Mouse (Mus musculus): Measurements from ENCODE around the gene Nfia. TPM values are rescaled to one million over a fixed set of nuclear protein-coding genes. Genes with fewer than 3 reads are reported as not detected.

Gene Nfia
- polyA plus RNA-seq, 1 experiment: not detected

- Histone ChIP-seq H3K4me3 (ENCODE audit: insufficient read depth, low read depth, low read length) (no peak overlapping the region), H3K4me1 (ENCODE audit: control insufficient read depth, insufficient read depth, low read length) (no peaks in the 10 kb centered on the region), H3K27ac (ENCODE audit: insufficient read depth, low read depth, low read length) (no peak overlapping the region)
- WGBS: 94% methylated on average over 7 of the region's 7 CpGs
- no peak for TF ChIP-seq CTCF (IDR thresholded peaks at IDR 0.05; ENCODE audit: insufficient read depth, low read depth, low read length)
These were observed 304.1 kb downstream of the Nfia start for GRCm38 (mm10) chr4:98076624-98077023.

GRCm38 (mm10) chr4:98080586-98080985, 308.1 kb downstream of the Nfia start:
- no peaks in the 10 kb centered on the region for H3K4me1 ChIP-seq (ENCODE audit: control insufficient read depth, insufficient read depth, low read length)
- H3K4me3 ChIP-seq (ENCODE audit: insufficient read depth, low read depth, low read length): no peak overlapping the region
- TF ChIP-seq POLR2A (IDR thresholded peaks at IDR 0.05; ENCODE audit: insufficient read depth, low read depth, low read length): no peak
- no peak for TF ChIP-seq CTCF (IDR thresholded peaks at IDR 0.05; ENCODE audit: insufficient read depth, low read depth, low read length)
- WGBS: 95% methylated on average over 1 of the region's 1 CpGs
- no peak overlapping the region for H3K27ac ChIP-seq (ENCODE audit: insufficient read depth, low read depth, low read length)

GRCm38 (mm10) chr4:98081962-98082361, 309.4 kb downstream of the Nfia start:
- H3K27ac ChIP-seq (ENCODE audit: insufficient read depth, low read depth, low read length): no peak overlapping the region
- TF ChIP-seq CTCF (IDR thresholded peaks at IDR 0.05; ENCODE audit: insufficient read depth, low read depth, low read length) (no peak), POLR2A (IDR thresholded peaks at IDR 0.05; ENCODE audit: insufficient read depth, low read depth, low read length) (no peak)
- WGBS: 63% methylated on average over 1 of the region's 1 CpGs
- H3K4me1 ChIP-seq (ENCODE audit: control insufficient read depth, insufficient read depth, low read length): no peaks in the 10 kb centered on the region
- no peak overlapping the region for H3K4me3 ChIP-seq (ENCODE audit: insufficient read depth, low read depth, low read length)

- 97% methylated on average over 4 of the region's 4 CpGs for WGBS
- no peaks in the 10 kb centered on the region for H3K4me1 ChIP-seq (ENCODE audit: control insufficient read depth, insufficient read depth, low read length)
- H3K4me3 ChIP-seq (ENCODE audit: insufficient read depth, low read depth, low read length): no peak overlapping the region
- TF ChIP-seq POLR2A (IDR thresholded peaks at IDR 0.05; ENCODE audit: insufficient read depth, low read depth, low read length) (no peak), CTCF (IDR thresholded peaks at IDR 0.05; ENCODE audit: insufficient read depth, low read depth, low read length) (no peak)
- H3K27ac ChIP-seq (ENCODE audit: insufficient read depth, low read depth, low read length): no peak overlapping the region
These were observed 310.0 kb downstream of the Nfia start for GRCm38 (mm10) chr4:98082512-98082911.

- no peak for TF ChIP-seq POLR2A (IDR thresholded peaks at IDR 0.05; ENCODE audit: insufficient read depth, low read depth, low read length)
- TF ChIP-seq CTCF (IDR thresholded peaks at IDR 0.05; ENCODE audit: insufficient read depth, low read depth, low read length): no peak
- H3K4me3 ChIP-seq (ENCODE audit: insufficient read depth, low read depth, low read length): no peak overlapping the region
- H3K27ac ChIP-seq (ENCODE audit: insufficient read depth, low read depth, low read length): no peak overlapping the region
- H3K4me1 ChIP-seq (ENCODE audit: control insufficient read depth, insufficient read depth, low read length): no peaks in the 10 kb centered on the region
- 92% methylated on average over 6 of the region's 6 CpGs for WGBS
These were observed 312.5 kb downstream of the Nfia start for GRCm38 (mm10) chr4:98085060-98085459.

- 69% methylated on average over 4 of the region's 4 CpGs for WGBS
- Histone ChIP-seq H3K4me3 (ENCODE audit: insufficient read depth, low read depth, low read length) (no peak overlapping the region), H3K4me1 (ENCODE audit: control insufficient read depth, insufficient read depth, low read length) (no peaks in the 10 kb centered on the region), H3K27ac (ENCODE audit: insufficient read depth, low read depth, low read length) (no peak overlapping the region)
- no peak for TF ChIP-seq POLR2A (IDR thresholded peaks at IDR 0.05; ENCODE audit: insufficient read depth, low read depth, low read length)
- TF ChIP-seq CTCF (IDR thresholded peaks at IDR 0.05; ENCODE audit: insufficient read depth, low read depth, low read length): no peak
These were observed 314.4 kb downstream of the Nfia start for GRCm38 (mm10) chr4:98086976-98087375.

- Histone ChIP-seq H3K27ac (ENCODE audit: insufficient read depth, low read depth, low read length) (no peak overlapping the region), H3K4me3 (ENCODE audit: insufficient read depth, low read depth, low read length) (no peak overlapping the region), H3K4me1 (ENCODE audit: control insufficient read depth, insufficient read depth, low read length) (no peaks in the 10 kb centered on the region)
- 86% methylated on average over 6 of the region's 6 CpGs for WGBS
- TF ChIP-seq CTCF (IDR thresholded peaks at IDR 0.05; ENCODE audit: insufficient read depth, low read depth, low read length) (no peak), POLR2A (IDR thresholded peaks at IDR 0.05; ENCODE audit: insufficient read depth, low read depth, low read length) (no peak)
These were observed 317.5 kb downstream of the Nfia start for GRCm38 (mm10) chr4:98089985-98090384.

- no peak overlapping the region for H3K4me3 ChIP-seq (ENCODE audit: insufficient read depth, low read depth, low read length)
- no peak for TF ChIP-seq CTCF (IDR thresholded peaks at IDR 0.05; ENCODE audit: insufficient read depth, low read depth, low read length)
- no peak for TF ChIP-seq POLR2A (IDR thresholded peaks at IDR 0.05; ENCODE audit: insufficient read depth, low read depth, low read length)
- no peak overlapping the region for H3K27ac ChIP-seq (ENCODE audit: insufficient read depth, low read depth, low read length)
- WGBS: 73% methylated on average over 3 of the region's 3 CpGs
- H3K4me1 ChIP-seq (ENCODE audit: control insufficient read depth, insufficient read depth, low read length): no peaks in the 10 kb centered on the region
These were observed 318.1 kb downstream of the Nfia start for GRCm38 (mm10) chr4:98090586-98090985.

GRCm38 (mm10) chr4:98091368-98091827, 318.9 kb downstream of the Nfia start:
- H3K4me3 ChIP-seq (ENCODE audit: insufficient read depth, low read depth, low read length): no peak overlapping the region
- no peak for TF ChIP-seq POLR2A (IDR thresholded peaks at IDR 0.05; ENCODE audit: insufficient read depth, low read depth, low read length)
- TF ChIP-seq CTCF (IDR thresholded peaks at IDR 0.05; ENCODE audit: insufficient read depth, low read depth, low read length): no peak
- 63% methylated on average over 4 of the region's 4 CpGs for WGBS
- peak overlapping the region; percentile 77; the same call in 1 of the 2 replicates for H3K27ac ChIP-seq (ENCODE audit: insufficient read depth, low read depth, low read length)
- no peaks in the 10 kb centered on the region for H3K4me1 ChIP-seq (ENCODE audit: control insufficient read depth, insufficient read depth, low read length)

- H3K4me3 ChIP-seq (ENCODE audit: insufficient read depth, low read depth, low read length): no peak overlapping the region
- WGBS: 85% methylated on average over 5 of the region's 5 CpGs
- peak overlapping the region; percentile 49 for H3K27ac ChIP-seq (ENCODE audit: insufficient read depth, low read depth, low read length)
- no peak for TF ChIP-seq POLR2A (IDR thresholded peaks at IDR 0.05; ENCODE audit: insufficient read depth, low read depth, low read length)
- no peak for TF ChIP-seq CTCF (IDR thresholded peaks at IDR 0.05; ENCODE audit: insufficient read depth, low read depth, low read length)
- no peaks in the 10 kb centered on the region for H3K4me1 ChIP-seq (ENCODE audit: control insufficient read depth, insufficient read depth, low read length)
These were observed 319.5 kb downstream of the Nfia start for GRCm38 (mm10) chr4:98091901-98092472.
